Mouse (Mus musculus): ENCODE measurements at regions not wholly inside any gene's neighbourhood (a gene's known extent, or its start where the extent isn't known, plus 50 kb on each side); places are given as distances from the start of the nearest gene placed in this dataset.
"Not testable (repeated sequence)": the region's sequence is repeated elsewhere in the genome, so short reads cannot be mapped to it uniquely, and the experiment has no call there.

- no peak for DNase-seq
Observed at GRCm38 (mm10) chr12:77589416-77589815, 351.5 kb downstream of the Fut8 start.

GRCm38 (mm10) chr12:77594092-77594491 is 356.2 kb downstream of the Fut8 start:
- no peak for DNase-seq

GRCm38 (mm10) chr12:77594657-77595056 is 356.7 kb downstream of the Fut8 start:
- DNase-seq: no peak

GRCm38 (mm10) chr12:77595821-77596220 is 357.9 kb downstream of the Fut8 start:
- DNase-seq: no peak

GRCm38 (mm10) chr12:77596676-77597075 is 358.8 kb downstream of the Fut8 start:
- DNase-seq: no peak

GRCm38 (mm10) chr12:77597627-77598333 is 359.9 kb downstream of the Fut8 start:
- DNase-seq: no peak

GRCm38 (mm10) chr12:77598334-77598715 is 360.4 kb downstream of the Fut8 start:
- no peak for DNase-seq

GRCm38 (mm10) chr12:77599391-77599790 is 361.5 kb downstream of the Fut8 start:
- DNase-seq: no peak

- DNase-seq: no peak
Observed at GRCm38 (mm10) chr12:77603832-77604501, 366.0 kb downstream of the Fut8 start.

- no peak for DNase-seq
Observed at GRCm38 (mm10) chr12:77617552-77617951, 379.6 kb downstream of the Fut8 start.

- DNase-seq: no peak
Observed at GRCm38 (mm10) chr12:77622243-77622642, 384.3 kb downstream of the Fut8 start.

- DNase-seq: not testable (repeated sequence)
Observed at GRCm38 (mm10) chr12:77624323-77624722, 386.4 kb downstream of the Fut8 start.

- DNase-seq: no peak
Observed at GRCm38 (mm10) chr12:77628358-77628850, 390.5 kb downstream of the Fut8 start.

- DNase-seq: peak; percentile 49
Observed at GRCm38 (mm10) chr12:77633981-77634650, 396.2 kb downstream of the Fut8 start.

GRCm38 (mm10) chr12:77638266-77638665 is 400.3 kb downstream of the Fut8 start:
- peak; percentile 81 for DNase-seq

- no peak for DNase-seq
Observed at GRCm38 (mm10) chr12:77642336-77642735, 404.4 kb downstream of the Fut8 start.

- DNase-seq: no peak
Observed at GRCm38 (mm10) chr12:77647841-77648240, 409.9 kb downstream of the Fut8 start.

- no peak for DNase-seq
Observed at GRCm38 (mm10) chr12:77654282-77654681, 416.4 kb downstream of the Fut8 start.

- no peak for DNase-seq
Observed at GRCm38 (mm10) chr12:77657060-77657459, 419.1 kb downstream of the Fut8 start.

GRCm38 (mm10) chr12:77657878-77658277 is 420.0 kb downstream of the Fut8 start:
- no peak for DNase-seq

- no peak for DNase-seq
Observed at GRCm38 (mm10) chr12:77663180-77663579, 425.3 kb downstream of the Fut8 start.

GRCm38 (mm10) chr12:77663665-77664374 is 425.9 kb downstream of the Fut8 start:
- no peak for DNase-seq

Data from adrenal gland, adult 2 months (tissue).